Mouse (Mus musculus) hindbrain, embryonic 14.5 days (tissue): Measurements from ENCODE around the gene Dab1. TPM values are rescaled to one million over a fixed set of nuclear protein-coding genes. Genes with fewer than 3 reads are reported as not detected.

Experiments
- ATAC-seq: fragments of 200-750 bp; cut with Nextera tagmentation; 2 replicates; pipeline ENCODE4 v1.8.0; 2017; ENCODE audit warnings: moderate number of reproducible peaks, mild to moderate bottlenecking, moderate TSS enrichment, moderate library complexity; ENCODE audit not compliant: low FRiP score
- DNase-seq: peaks from one replicate; pipeline ENCODE4 v3.0.0-alpha.2; 2015; ENCODE audit warnings: low spot score
- H3K27ac ChIP-seq: fragments of 300-500 bp; sonication (generic); 2 replicates; pipeline ENCODE4 v1.5.1; 2014; ENCODE audit warnings: mild to moderate bottlenecking, moderate library complexity
- H3K27me3 ChIP-seq: fragments of 300-500 bp; sonication (generic); 2 replicates; pipeline ENCODE4 v1.6.1; 2014; ENCODE audit warnings: mild to moderate bottlenecking, low read length, mixed read lengths; ENCODE audit not compliant: control insufficient read depth, insufficient read depth
- H3K36me3 ChIP-seq: fragments of 300-500 bp; sonication (generic); replicated peaks from 2 replicates; pipeline ENCODE4 v1.6.1; 2014; ENCODE audit not compliant: control insufficient read depth, insufficient read depth
- H3K4me1 ChIP-seq: fragments of 300-500 bp; sonication (generic); replicated peaks from 2 replicates; pipeline ENCODE4 v1.6.1; 2014; ENCODE audit warnings: antibody characterized with exemption, low read length, mixed read lengths; ENCODE audit not compliant: control insufficient read depth, insufficient read depth
- H3K4me2 ChIP-seq: fragments of 300-500 bp; sonication (generic); replicated peaks from 2 replicates; pipeline ENCODE4 v1.6.1; 2014; ENCODE audit warnings: mild to moderate bottlenecking, moderate library complexity
- H3K4me3 ChIP-seq: fragments of 300-500 bp; sonication (generic); replicated peaks from 2 replicates; pipeline ENCODE4 v1.5.1; 2014; ENCODE audit warnings: mild to moderate bottlenecking, low read length
- H3K9ac ChIP-seq: fragments of 300-500 bp; sonication (generic); 2 replicates; pipeline ENCODE4 v1.6.1; 2014
- H3K9me3 ChIP-seq: fragments of 300-500 bp; sonication (generic); 2 replicates; pipeline ENCODE4 v1.6.1; 2016; ENCODE audit warnings: low read length; ENCODE audit not compliant: control insufficient read depth
- WGBS: fragments of 180-500 bp; shearing (Covaris S2); extraction: QIAGEN DNeasy Blood & Tissue Kit; methylation state at CpG from one replicate; pipeline ENCODE4 v1.1.7; 2014; 5-methylcytosine and 5-hydroxymethylcytosine counted together
- polyA plus RNA-seq: library from polyadenylated mRNA; unstranded; fragments of >200 nt; fragmentation: Nextera tagmentation; extraction: Ambion mirVana; gene quantifications from 2 replicates; pipeline ENCODE4 v1.2.1, GENCODE M21; 2014

The Dab1 gene
- polyA plus RNA-seq, 1 experiment from 2014 or later = 62.9 TPM

DNA sequence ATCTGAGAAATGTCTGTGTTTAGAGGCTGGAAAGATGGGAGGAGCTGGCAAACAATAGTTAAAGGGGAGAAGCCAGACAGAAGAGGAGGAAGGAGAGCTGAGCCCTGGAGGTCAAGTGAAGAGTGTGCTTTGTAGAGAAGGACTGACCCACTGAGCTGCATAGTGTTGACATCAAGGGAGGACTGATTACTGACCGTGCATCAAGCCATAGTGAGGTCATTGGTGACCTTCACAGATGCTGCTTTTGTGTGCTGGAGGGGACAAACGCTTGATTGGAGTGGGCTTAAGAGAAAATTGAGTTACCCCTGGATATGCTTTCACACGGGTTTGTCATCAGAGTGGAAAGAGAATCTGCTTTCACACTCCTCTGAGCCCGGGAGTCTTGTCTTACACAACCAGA, 440.4 kb downstream of the Dab1 start:
- H3K27me3 ChIP-seq = no peaks in the 10 kb centered on the region
- ATAC-seq (no peak), DNase-seq (no peak)
- H3K4me2 ChIP-seq = no peak overlapping the region
- no peak overlapping the region for H3K27ac ChIP-seq
- no peaks in the 10 kb centered on the region for H3K4me1 ChIP-seq
- H3K9ac ChIP-seq = no peak overlapping the region
- H3K36me3 ChIP-seq = no peaks in the 10 kb centered on the region
- 43% methylated on average over 4 of the region's 4 CpGs for WGBS
- no peaks in the 10 kb centered on the region for H3K9me3 ChIP-seq
- H3K4me3 ChIP-seq = no peak overlapping the region

DNA sequence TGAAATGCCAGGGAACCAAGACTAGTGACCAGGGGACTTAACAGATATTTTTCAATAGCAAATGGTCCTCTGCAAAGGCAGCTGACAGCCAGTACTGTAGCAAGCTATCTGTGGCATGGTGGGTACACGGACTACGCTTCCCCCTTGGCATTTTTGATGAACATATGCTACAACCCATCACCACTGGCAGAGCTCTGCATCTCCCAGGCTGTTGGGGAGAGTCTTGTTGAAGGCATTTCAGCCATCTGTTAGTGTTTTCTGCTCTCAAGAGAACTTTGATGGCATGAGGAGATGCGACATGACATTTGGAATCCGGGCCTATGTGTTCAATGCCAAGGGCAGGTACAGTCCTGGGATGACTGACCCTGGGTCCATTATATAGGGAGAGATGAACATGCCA, 443.2 kb downstream of the Dab1 start:
- ATAC-seq = no peak
- 93% methylated on average over 4 of the region's 4 CpGs for WGBS

GRCm38 (mm10) chr4:104066901-104067300, 447.7 kb downstream of the Dab1 start:
- no peaks in the 10 kb centered on the region for H3K27me3 ChIP-seq
- 79% methylated on average over 5 of the region's 5 CpGs for WGBS
- H3K9ac ChIP-seq = no peak overlapping the region
- H3K9me3 ChIP-seq = no peaks in the 10 kb centered on the region
- H3K4me3 ChIP-seq = no peak overlapping the region
- 0 out of 2 replicates have a peak, but pooled peaks cover 4% of the 10 kb centered on the region for H3K4me1 ChIP-seq
- ATAC-seq (no peak), DNase-seq (no peak)
- no peaks in the 10 kb centered on the region for H3K36me3 ChIP-seq
- no peak overlapping the region for H3K27ac ChIP-seq
- no peak overlapping the region for H3K4me2 ChIP-seq

More for the DNA sequence above, 443.2 kb downstream of the Dab1 start:
- no peak overlapping the region for H3K27ac ChIP-seq
- no peak for DNase-seq
- H3K4me3 ChIP-seq = no peak overlapping the region
- no peaks in the 10 kb centered on the region for H3K36me3 ChIP-seq
- no peaks in the 10 kb centered on the region for H3K9me3 ChIP-seq
- H3K4me1 ChIP-seq = no peaks in the 10 kb centered on the region
- H3K4me2 ChIP-seq = no peak overlapping the region
- no peak overlapping the region for H3K9ac ChIP-seq
- no peaks in the 10 kb centered on the region for H3K27me3 ChIP-seq

DNA sequence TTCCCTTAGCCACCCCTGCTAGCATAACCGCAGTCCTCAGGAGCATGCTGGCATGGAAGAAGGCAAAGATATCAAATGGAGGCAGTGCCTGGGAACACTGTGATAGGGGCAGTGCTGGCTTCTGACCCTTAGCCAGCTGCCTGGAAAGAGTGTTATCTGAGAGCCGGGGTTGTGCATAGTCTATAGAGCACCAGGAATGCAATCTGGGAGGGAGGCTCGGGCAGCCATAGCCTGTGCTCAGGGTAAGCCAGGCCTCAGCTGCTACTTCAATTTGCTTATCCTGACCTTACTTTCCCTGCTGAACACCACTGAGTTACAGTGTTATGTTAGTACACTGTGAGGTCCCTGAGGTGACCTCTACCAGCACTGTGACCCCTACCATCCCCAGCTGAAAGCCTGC, 448.6 kb downstream of the Dab1 start:
- no peak overlapping the region for H3K27ac ChIP-seq
- no peak for ATAC-seq
- 0 out of 2 replicates have a peak, but pooled peaks cover 4% of the 10 kb centered on the region for H3K4me1 ChIP-seq
- H3K9ac ChIP-seq = no peak overlapping the region
- H3K4me2 ChIP-seq = no peak overlapping the region
- WGBS = 45% methylated on average over 3 of the region's 3 CpGs
- no peaks in the 10 kb centered on the region for H3K27me3 ChIP-seq
- no peak for DNase-seq
- no peaks in the 10 kb centered on the region for H3K36me3 ChIP-seq
- H3K4me3 ChIP-seq = no peak overlapping the region
- no peaks in the 10 kb centered on the region for H3K9me3 ChIP-seq

GRCm38 (mm10) chr4:104071296-104071695, 452.1 kb downstream of the Dab1 start:
- Histone ChIP-seq H3K9me3 (no peaks in the 10 kb centered on the region), H3K9ac (no peak overlapping the region), H3K4me2 (no peak overlapping the region), H3K36me3 (no peaks in the 10 kb centered on the region), H3K4me3 (no peak overlapping the region), H3K4me1 (0 out of 2 replicates have a peak, but pooled peaks cover 14% of the 10 kb centered on the region), H3K27ac (no peak overlapping the region), H3K27me3 (no peaks in the 10 kb centered on the region)
- DNase-seq (no peak), ATAC-seq (no peak)
- WGBS = 55% methylated on average over 10 of the region's 10 CpGs

GRCm38 (mm10) chr4:104073920-104074459, 454.8 kb downstream of the Dab1 start:
- Histone ChIP-seq H3K9me3 (no peaks in the 10 kb centered on the region), H3K9ac (no peak overlapping the region), H3K27ac (no peak overlapping the region), H3K4me3 (no peak overlapping the region), H3K27me3 (no peaks in the 10 kb centered on the region), H3K4me2 (no peak overlapping the region), H3K4me1 (0 out of 2 replicates have a peak, but pooled peaks cover 10% of the 10 kb centered on the region), H3K36me3 (no peaks in the 10 kb centered on the region)
- 16% methylated on average over 7 of the region's 7 CpGs for WGBS
- DNase-seq (peak; percentile 30), ATAC-seq (no peak)

DNA sequence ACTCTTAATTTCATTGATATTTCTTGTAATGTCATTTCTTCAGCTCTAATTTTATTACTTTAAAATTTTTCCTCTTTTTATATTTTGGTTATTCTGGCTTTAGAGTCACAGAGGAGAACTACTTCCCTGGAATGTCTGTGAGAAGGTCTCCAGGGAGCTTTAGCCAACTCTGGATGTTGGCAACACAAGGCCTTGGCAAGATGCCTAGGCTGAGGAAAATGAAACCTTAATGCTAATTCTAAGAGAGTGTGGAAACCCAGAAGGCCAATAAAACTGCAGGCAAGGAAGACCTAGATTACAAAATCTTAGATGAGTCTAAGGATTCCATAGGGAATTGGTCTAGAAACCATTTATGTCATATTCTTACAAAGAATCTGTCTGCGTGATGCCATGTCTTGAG, 458.6 kb downstream of the Dab1 start:
- H3K27me3 ChIP-seq = no peaks in the 10 kb centered on the region
- H3K4me2 ChIP-seq = no peak overlapping the region
- DNase-seq (peak; percentile 68), ATAC-seq (no peak)
- H3K27ac ChIP-seq = no peak overlapping the region
- H3K9ac ChIP-seq = no peak overlapping the region
- H3K4me3 ChIP-seq = no peak overlapping the region
- H3K36me3 ChIP-seq = no peaks in the 10 kb centered on the region
- H3K4me1 ChIP-seq = 0 out of 2 replicates have a peak, but pooled peaks cover 10% of the 10 kb centered on the region
- no peaks in the 10 kb centered on the region for H3K9me3 ChIP-seq
- WGBS = 75% methylated on average over 1 of the region's 1 CpGs

DNA sequence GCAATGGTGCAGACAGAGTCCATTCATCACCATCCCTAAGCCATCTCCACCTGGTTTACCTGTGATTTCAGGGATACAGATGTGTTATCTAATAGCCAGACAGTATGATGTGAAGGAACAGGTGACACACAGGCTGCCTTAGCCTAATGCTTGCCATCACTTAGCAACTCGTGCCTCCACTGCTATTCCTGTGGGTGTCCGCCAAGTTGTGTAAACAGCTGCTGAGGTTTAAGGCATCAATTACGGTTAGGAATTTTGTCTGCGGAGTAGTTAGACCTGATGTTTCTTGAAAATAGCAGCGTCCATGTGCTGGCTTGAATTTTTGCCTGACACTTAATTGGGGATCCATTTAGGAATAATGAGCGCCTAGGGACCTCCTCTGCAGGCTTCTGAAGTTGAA, 487.1 kb downstream of the Dab1 start:
- DNase-seq = no peak
- no peak for ATAC-seq
- H3K4me3 ChIP-seq = no peak overlapping the region

GRCm38 (mm10) chr4:104111614-104112013, 492.5 kb downstream of the Dab1 start:
- H3K27ac ChIP-seq = no peak overlapping the region

More for the DNA sequence above, 487.1 kb downstream of the Dab1 start:
- Histone ChIP-seq H3K4me1 (no peaks in the 10 kb centered on the region), H3K9me3 (no peaks in the 10 kb centered on the region), H3K27ac (no peak overlapping the region), H3K27me3 (no peaks in the 10 kb centered on the region), H3K4me2 (no peak overlapping the region), H3K36me3 (no peaks in the 10 kb centered on the region), H3K9ac (no peak overlapping the region)
- WGBS = 72% methylated on average over 6 of the region's 6 CpGs

More at GRCm38 (mm10) chr4:104111614-104112013, 492.5 kb downstream of the Dab1 start:
- H3K4me1 ChIP-seq = no peaks in the 10 kb centered on the region
- H3K36me3 ChIP-seq = no peaks in the 10 kb centered on the region
- DNase-seq = no peak
- no peaks in the 10 kb centered on the region for H3K9me3 ChIP-seq
- ATAC-seq = no peak
- H3K4me3 ChIP-seq = no peak overlapping the region
- no peak overlapping the region for H3K9ac ChIP-seq
- H3K27me3 ChIP-seq = no peaks in the 10 kb centered on the region
- no peak overlapping the region for H3K4me2 ChIP-seq
